Mouse (Mus musculus): ENCODE measurements around the gene Cdipt. TPM values are rescaled to one million over a fixed set of nuclear protein-coding genes. Genes with fewer than 3 reads are reported as not detected.
A peak's percentile ranks its signal among the peaks of the same experiment; 100 is the strongest.

The Cdipt gene
- polyA plus RNA-seq, 1 experiment from 2014 or later: 37.4 TPM

GRCm38 (mm10) chr7:127020031-127020430 lies 44.3 kb downstream of the Cdipt start:
- DNase-seq: no peak
- no peak overlapping the region for H3K4me3 ChIP-seq (ENCODE audit: low read depth, low read length)
- no peak overlapping the region for H3K9ac ChIP-seq (replicated peaks)
- peaks cover 27% of the 10 kb centered on the region for H3K36me3 ChIP-seq (replicated peaks; ENCODE audit: insufficient read depth, low read length)
- 74% methylated on average over 3 of the region's 3 CpGs for WGBS (ENCODE audit: insufficient replicate concordance)
- H3K27ac ChIP-seq (ENCODE audit: low read depth): no peak overlapping the region
- no peak for TF ChIP-seq CTCF (IDR thresholded peaks at IDR 0.05; ENCODE audit: low read depth)
- TF ChIP-seq EP300 (IDR thresholded peaks at IDR 0.05; ENCODE audit: low read depth): no peak
- H3K4me2 ChIP-seq (ENCODE audit: low read depth, low read length): no peak overlapping the region
- ATAC-seq: no peak
- peaks cover 61% of the 10 kb centered on the region for H3K4me1 ChIP-seq (ENCODE audit: insufficient read depth)
- no peaks in the 10 kb centered on the region for H3K9me3 ChIP-seq (ENCODE audit: low read length)
- H3K27me3 ChIP-seq (ENCODE audit: insufficient read depth, low read length): no peaks in the 10 kb centered on the region

- Histone ChIP-seq H3K4me1 (ENCODE audit: insufficient read depth) (peaks cover 61% of the 10 kb centered on the region), H3K27me3 (ENCODE audit: insufficient read depth, low read length) (no peaks in the 10 kb centered on the region), H3K36me3 (replicated peaks; ENCODE audit: insufficient read depth, low read length) (peaks cover 24% of the 10 kb centered on the region), H3K27ac (ENCODE audit: low read depth) (no peak overlapping the region), H3K4me2 (ENCODE audit: low read depth, low read length) (peak overlapping the region; percentile 68), H3K9ac (replicated peaks) (peak overlapping the region; percentile 28; the same call in 1 of the 2 replicates), H3K9me3 (ENCODE audit: low read length) (no peaks in the 10 kb centered on the region), H3K4me3 (ENCODE audit: low read depth, low read length) (peak overlapping the region; percentile 17)
- DNase-seq: no peak
- TF ChIP-seq EP300 (IDR thresholded peaks at IDR 0.05; ENCODE audit: low read depth): no peak
- no peak for TF ChIP-seq CTCF (IDR thresholded peaks at IDR 0.05; ENCODE audit: low read depth)
- no peak for ATAC-seq
- WGBS (ENCODE audit: insufficient replicate concordance): 55% methylated on average over 5 of the region's 5 CpGs
These were observed 44.8 kb downstream of the Cdipt start for GRCm38 (mm10) chr7:127020491-127020890.

- Histone ChIP-seq H3K4me1 (ENCODE audit: insufficient read depth) (peaks cover 57% of the 10 kb centered on the region), H3K4me2 (ENCODE audit: low read depth, low read length) (peak within 1 kb of the TSS; percentile 68), H3K9me3 (ENCODE audit: low read length) (no peaks in the 10 kb centered on the region), H3K27me3 (ENCODE audit: insufficient read depth, low read length) (no peaks in the 10 kb centered on the region), H3K27ac (ENCODE audit: low read depth) (0 out of 2 replicates have a peak within 1 kb of the TSS, but pooled peaks have one; percentile 18), H3K9ac (replicated peaks) (peak within 1 kb of the TSS; percentile 28; the same call in 1 of the 2 replicates), H3K4me3 (ENCODE audit: low read depth, low read length) (peak within 1 kb of the TSS; percentile 17), H3K36me3 (replicated peaks; ENCODE audit: insufficient read depth, low read length) (peaks cover 23% of the 10 kb centered on the region)
- 7% methylated on average over 35 of the region's 37 CpGs for WGBS (ENCODE audit: insufficient replicate concordance)
- no peak for ATAC-seq
- TF ChIP-seq CTCF (IDR thresholded peaks at IDR 0.05; ENCODE audit: low read depth) (no peak), EP300 (IDR thresholded peaks at IDR 0.05; ENCODE audit: low read depth) (no peak)
- no peak for DNase-seq
These were observed 45.3 kb downstream of the Cdipt start, which contains the start of the genes Gm42742 and Prrt2 for GRCm38 (mm10) chr7:127020901-127021562. TSS of gene Gm42742 (minus strand) at chr7:127021097. TSS of gene Prrt2 (minus strand) at chr7:127021211.

GRCm38 (mm10) chr7:127021563-127022527 lies 46.1 kb downstream of the Cdipt start:
- WGBS (ENCODE audit: insufficient replicate concordance): 35% methylated on average over 5 of the region's 5 CpGs
- Histone ChIP-seq H3K27me3 (ENCODE audit: insufficient read depth, low read length) (no peaks in the 10 kb centered on the region), H3K27ac (ENCODE audit: low read depth) (0 out of 2 replicates have a peak overlapping the region, but pooled peaks have one; percentile 39), H3K4me3 (ENCODE audit: low read depth, low read length) (no peak overlapping the region), H3K4me1 (ENCODE audit: insufficient read depth) (peaks cover 56% of the 10 kb centered on the region), H3K36me3 (replicated peaks; ENCODE audit: insufficient read depth, low read length) (peaks cover 23% of the 10 kb centered on the region), H3K4me2 (ENCODE audit: low read depth, low read length) (peak overlapping the region; percentile 68), H3K9me3 (ENCODE audit: low read length) (no peaks in the 10 kb centered on the region), H3K9ac (replicated peaks) (peak overlapping the region; percentile 28)
- no peak for DNase-seq
- TF ChIP-seq EP300 (IDR thresholded peaks at IDR 0.05; ENCODE audit: low read depth): no peak
- TF ChIP-seq CTCF (IDR thresholded peaks at IDR 0.05; ENCODE audit: low read depth): no peak
- ATAC-seq: no peak

GRCm38 (mm10) chr7:127022528-127023271 lies 47.0 kb downstream of the Cdipt start:
- H3K9me3 ChIP-seq (ENCODE audit: low read length): no peaks in the 10 kb centered on the region
- peak overlapping the region; percentile 26; the same call in 1 of the 2 replicates for H3K9ac ChIP-seq (replicated peaks)
- no peaks in the 10 kb centered on the region for H3K27me3 ChIP-seq (ENCODE audit: insufficient read depth, low read length)
- H3K4me3 ChIP-seq (ENCODE audit: low read depth, low read length): no peak overlapping the region
- peaks cover 23% of the 10 kb centered on the region for H3K36me3 ChIP-seq (replicated peaks; ENCODE audit: insufficient read depth, low read length)
- WGBS (ENCODE audit: insufficient replicate concordance): 85% methylated on average over 7 of the region's 7 CpGs
- TF ChIP-seq EP300 (IDR thresholded peaks at IDR 0.05; ENCODE audit: low read depth) (no peak), CTCF (IDR thresholded peaks at IDR 0.05; ENCODE audit: low read depth) (no peak)
- H3K4me2 ChIP-seq (ENCODE audit: low read depth, low read length): peak overlapping the region; percentile 98
- ATAC-seq (no peak), DNase-seq (no peak)
- peaks cover 55% of the 10 kb centered on the region for H3K4me1 ChIP-seq (ENCODE audit: insufficient read depth)
- H3K27ac ChIP-seq (ENCODE audit: low read depth): 0 out of 2 replicates have a peak overlapping the region, but pooled peaks have one; percentile 39

Data from liver, postnatal 0 days (tissue).